Mouse (Mus musculus) lung, postnatal 0 days (tissue): Measurements from ENCODE around the gene Mfrp.

Source experiments
- CTCF ChIP-seq: IDR thresholded peaks from 2 replicates; pipeline ENCODE4 v1.5.1; 2016; ENCODE audit warnings: antibody characterized with exemption, mild to moderate bottlenecking
- EP300 ChIP-seq: IDR thresholded peaks from 2 replicates; pipeline ENCODE4 v1.6.1; 2016; ENCODE audit warnings: antibody characterized with exemption, mild to moderate bottlenecking, control low read depth

- TF ChIP-seq CTCF (peak; percentile 70), EP300 (no peak)
These were observed 17.5 kb downstream of the Mfrp start for GRCm38 (mm10) chr9:44119011-44119410.
